In genomic region chr5:91436563-91436962, GRCm38 (mm10) we compare ENCODE assay signal across 26 mouse cellular contexts. TPM values are rescaled to one million over a fixed set of nuclear protein-coding genes. Genes with fewer than 3 reads are reported as not detected.
DNase-seq lines count a peak whose midpoint lies in the region; ATAC-seq and TF ChIP-seq lines count a peak whose summit lies in the region.
"Had no signal": no experiment of that assay in that cellular context is flagged by ENCODE, and none has a peak within 500 bp of the region (broad histone marks: within the 10 kb centered on the region; RNA-seq: fewer than 3 reads in every experiment).

No protein-coding gene starts in this region.

- 25% methylated on average over 6 of the region's 6 CpGs for WGBS in heart, postnatal 0 days
- WGBS in heart, embryonic 12.5 days, result 48% methylated on average over 6 of the region's 6 CpGs

- TF ChIP-seq CTCF in heart, postnatal 0 days (IDR thresholded peaks at IDR 0.05; ENCODE audit: low read depth), result no peak
- TF ChIP-seq CTCF in bone marrow macrophage, adult 2 months (IDR thresholded peaks at IDR 0.05; ENCODE audit: low read depth, low read length), result no peak

- TF ChIP-seq EP300 in heart, postnatal 0 days (IDR thresholded peaks at IDR 0.05; ENCODE audit: low read depth), result no peak

- peak; percentile 74 for ATAC-seq in heart, postnatal 0 days (ENCODE audit: insufficient read depth, low read depth)
- ATAC-seq in heart, embryonic 12.5 days (ENCODE audit: insufficient number of reproducible peaks, low FRiP score), result no peak
- ATAC-seq: forebrain, embryonic 13.5 days; inflammation-experienced regulatory T-cells, adult 6 months; liver, postnatal 0 days; lung, postnatal 0 days; midbrain, embryonic 16.5 days had no signal

- TF ChIP-seq POLR2A in bone marrow macrophage, adult 2 months (IDR thresholded peaks at IDR 0.05; ENCODE audit: borderline replicate concordance, low read depth, low read length), result no peak

- H3K9ac ChIP-seq in heart, postnatal 0 days (replicated peaks; ENCODE audit: low read depth, low read length), result no peak overlapping the region
- no peak overlapping the region for H3K9ac ChIP-seq in heart, embryonic 12.5 days
- no peak overlapping the region for H3K9ac ChIP-seq in ES-E14 (ENCODE audit: insufficient read depth, low read depth, low read length, poor library complexity, severe bottlenecking)
- H3K9ac ChIP-seq: embryonic facial prominence, embryonic 12.5 days; forebrain, embryonic 13.5 days; hindbrain, embryonic 14.5 days; liver, postnatal 0 days; neural tube, embryonic 15.5 days; stomach, embryonic 15.5 days had no signal

- in situ Hi-C loops in ES-E14 (cut with MboI; ENCODE audit: low sequenced_read_pairs in 2 of 2, unreplicated experiment in 2 of 2), result no loop called here

- DNase-seq in heart, adult 11 months, result peak; percentile 16
- no peak for DNase-seq in heart, adult 8-10 months (ENCODE audit: low spot score)
- peak; percentile 68 for DNase-seq in heart, postnatal 0 days (ENCODE audit: low spot score)
- DNase-seq in ES-E14 (ENCODE audit: low read depth, low spot score), result peak; percentile 12
- DNase-seq in frontal cortex, postnatal 10 days (ENCODE audit: low spot score in 2 of 2), result no peak
- DNase-seq: adrenal gland, postnatal 36 days; cerebellum, adult 2 months; cerebellum, postnatal 25 days; gastrocnemius, postnatal 25 days; kidney, adult 18-20 months; liver, postnatal 0 days; right cerebral cortex, adult 18-20 months; right cerebral cortex, postnatal 4 days; thymus, postnatal 25 days had no signal

- no peaks in the 10 kb centered on the region for H3K27me3 ChIP-seq in heart, postnatal 0 days (ENCODE audit: control insufficient read depth, insufficient read depth, low read length)
- H3K27me3 ChIP-seq in heart, embryonic 12.5 days (replicated peaks), result no peaks in the 10 kb centered on the region
- H3K27me3 ChIP-seq: embryonic facial prominence, embryonic 12.5 days; forebrain, embryonic 13.5 days; neural tube, embryonic 15.5 days; stomach, embryonic 15.5 days had no signal

- 0 out of 2 replicates have a peak overlapping the region, but pooled peaks have one; percentile 12 for H3K27ac ChIP-seq in heart, postnatal 0 days (ENCODE audit: low read depth)
- H3K27ac ChIP-seq in heart, embryonic 12.5 days (ENCODE audit: poor library complexity, severe bottlenecking), result no peak overlapping the region
- H3K27ac ChIP-seq in ES-E14 (ENCODE audit: insufficient read depth, low read depth, low read length, poor library complexity, severe bottlenecking), result no peak overlapping the region
- peak overlapping the region; percentile 31; the same call in 1 of the 2 replicates for H3K27ac ChIP-seq in bone marrow macrophage, adult 2 months (ENCODE audit: insufficient read depth, low read depth, low read length)
- H3K27ac ChIP-seq: embryonic facial prominence, embryonic 12.5 days; forebrain, embryonic 13.5 days; hindbrain, embryonic 14.5 days; macrophage; neural tube, embryonic 15.5 days; stomach, embryonic 15.5 days had no signal

- H3K4me1 ChIP-seq in heart, postnatal 0 days (ENCODE audit: control insufficient read depth, insufficient read depth), result peaks cover 3% of the 10 kb centered on the region; the same call in 1 of the 2 replicates
- peaks cover 10% of the 10 kb centered on the region; the same call in 1 of the 2 replicates for H3K4me1 ChIP-seq in heart, embryonic 12.5 days (replicated peaks)
- H3K4me1 ChIP-seq in ES-E14 (ENCODE audit: control insufficient read depth in 2 of 2, insufficient read depth in 2 of 2, low read length in 2 of 2, poor library complexity in 1 of 2), result no peaks in the 10 kb centered on the region
- H3K4me1 ChIP-seq in bone marrow macrophage, adult 2 months (ENCODE audit: control insufficient read depth, insufficient read depth, low read length), result peaks cover 5% of the 10 kb centered on the region
- H3K4me1 ChIP-seq: embryonic facial prominence, embryonic 12.5 days; neural tube, embryonic 15.5 days; stomach, embryonic 15.5 days had no signal

- H3K36me3 ChIP-seq in heart, postnatal 0 days (replicated peaks; ENCODE audit: control insufficient read depth, insufficient read depth, low read length), result no peaks in the 10 kb centered on the region
- H3K36me3 ChIP-seq in heart, embryonic 12.5 days, result no peaks in the 10 kb centered on the region
- H3K36me3 ChIP-seq in ES-E14 (ENCODE audit: control insufficient read depth, insufficient read depth, low read length, poor library complexity, severe bottlenecking), result no peaks in the 10 kb centered on the region
- H3K36me3 ChIP-seq: embryonic facial prominence, embryonic 12.5 days; neural tube, embryonic 15.5 days; stomach, embryonic 15.5 days had no signal

- H3K9me3 ChIP-seq in heart, postnatal 0 days (replicated peaks; ENCODE audit: control insufficient read depth, low read length), result no peaks in the 10 kb centered on the region
- no peaks in the 10 kb centered on the region for H3K9me3 ChIP-seq in heart, embryonic 12.5 days (replicated peaks)
- no peaks in the 10 kb centered on the region for H3K9me3 ChIP-seq in ES-E14 (ENCODE audit: control insufficient read depth, insufficient read depth, low read depth, low read length)
- H3K9me3 ChIP-seq: embryonic facial prominence, embryonic 12.5 days; forebrain, embryonic 13.5 days; neural tube, embryonic 15.5 days; stomach, embryonic 15.5 days had no signal

- peak overlapping the region; percentile 25; the same call in 1 of the 2 replicates for H3K4me2 ChIP-seq in heart, postnatal 0 days (ENCODE audit: low read depth, low read length)
- H3K4me2 ChIP-seq in heart, embryonic 12.5 days, result no peak overlapping the region
- H3K4me2 ChIP-seq: embryonic facial prominence, embryonic 12.5 days; forebrain, embryonic 13.5 days; hindbrain, embryonic 14.5 days; liver, embryonic 11.5 days; neural tube, embryonic 15.5 days; stomach, embryonic 15.5 days had no signal

- H3K4me3 ChIP-seq in heart, postnatal 0 days (ENCODE audit: low read depth, low read length), result no peak overlapping the region
- H3K4me3 ChIP-seq in heart, embryonic 12.5 days, result no peak overlapping the region
- no peak overlapping the region for H3K4me3 ChIP-seq in ES-E14 (ENCODE audit: insufficient read depth in 1 of 2, low read depth in 1 of 2, low read length in 2 of 2, poor library complexity in 1 of 2, severe bottlenecking in 1 of 2)
- H3K4me3 ChIP-seq in bone marrow macrophage, adult 2 months (ENCODE audit: insufficient read depth, low read length), result no peak overlapping the region
- H3K4me3 ChIP-seq: embryonic facial prominence, embryonic 12.5 days; forebrain, embryonic 13.5 days; neural tube, embryonic 15.5 days; stomach, embryonic 15.5 days had no signal

TF ChIP-seq in ES-E14, 5 proteins besides CTCF, POLR2A, EP300 and RAD21:
- TF ChIP-seq ZC3H11A (IDR thresholded peaks at IDR 0.05; ENCODE audit: borderline replicate concordance, low read depth, low read length) (no peak), HCFC1 (IDR thresholded peaks at IDR 0.05; ENCODE audit: borderline replicate concordance, insufficient read depth, low read length) (no peak), ZNF384 (IDR thresholded peaks at IDR 0.05; ENCODE audit: low read depth, low read length) (no peak), MAFK (IDR thresholded peaks at IDR 0.05; ENCODE audit: insufficient read depth, low read depth, low read length) (no peak), CHD2 (IDR thresholded peaks at IDR 0.05; ENCODE audit: low read depth, low read length) (no peak)
TF ChIP-seq in ES-E14: peak in this region for 0.

RNA-seq across cellular contexts. Expression of gene Btc, which starts 33.8 kb away (rescaled TPM):
- total RNA-seq in heart, adult 8-10 months (2022), result 1 to 10 TPM; 1.4 to 2.3 (median 1.5) TPM
- 0.57 and 2.8 TPM in 2 replicates for total RNA-seq in heart, postnatal 0 days (2014; rRNA removed; ENCODE audit: low replicate concordance)
- 2.6 and 3.0 TPM in 2 replicates for polyA plus RNA-seq in heart, postnatal 0 days (2015; fragmentation: Nextera tagmentation; extraction: Ambion mirVana)
- polyA plus RNA-seq in heart, embryonic 12.5 days (2016; fragmentation: Nextera tagmentation; extraction: Ambion mirVana), result 0.78 and 1.3 TPM in 2 replicates
- total RNA-seq in ES-E14 (2012; rRNA removed), result 0.53 and 0.71 TPM in 2 replicates
- not detected in 2 replicates for polyA plus RNA-seq in bone marrow macrophage, adult 2 months (2012; ENCODE audit: insufficient read depth, insufficient read length, missing spikeins)
- polyA plus RNA-seq: hindbrain, embryonic 14.5 days; macrophage had no signal

Comparison
In these comparisons a context has a peak if more than half of its experiments do, and no peak if none do; other contexts are left out.
1. DNase-seq: peak in heart, adult 11 months (single experiment), heart, postnatal 0 days (single experiment) and ES-E14 (single experiment); none in heart, adult 8-10 months (single experiment) and frontal cortex, postnatal 10 days (0 of 2).
2. H3K27ac ChIP-seq: peak in heart, postnatal 0 days (single experiment) and bone marrow macrophage, adult 2 months (single experiment); none in heart, embryonic 12.5 days (single experiment) and ES-E14 (single experiment).